Mouse (Mus musculus): ENCODE results near the gene Lrrc74a.

The Lrrc74a gene

GRCm38 (mm10) chr12:86804857-86805256, 70.7 kb downstream of the Lrrc74a start:
- no peak for DNase-seq

GRCm38 (mm10) chr12:86805315-86805714, 71.1 kb downstream of the Lrrc74a start:
- no peak for DNase-seq

GRCm38 (mm10) chr12:86806031-86806922, 72.1 kb downstream of the Lrrc74a start:
- peak; percentile 84 for DNase-seq

GRCm38 (mm10) chr12:86806923-86807794, 73.0 kb downstream of the Lrrc74a start:
- peak; percentile 60 for DNase-seq

GRCm38 (mm10) chr12:86807795-86808128, 73.6 kb downstream of the Lrrc74a start:
- DNase-seq = no peak

GRCm38 (mm10) chr12:86808856-86809255, 74.7 kb downstream of the Lrrc74a start:
- DNase-seq = no peak

GRCm38 (mm10) chr12:86810040-86810439, 75.9 kb downstream of the Lrrc74a start:
- DNase-seq = no peak

GRCm38 (mm10) chr12:86810725-86811444, 76.7 kb downstream of the Lrrc74a start:
- DNase-seq = no peak

GRCm38 (mm10) chr12:86812782-86813181, 78.6 kb downstream of the Lrrc74a start:
- DNase-seq = peak; percentile 46
